In the genomic region with DNA sequence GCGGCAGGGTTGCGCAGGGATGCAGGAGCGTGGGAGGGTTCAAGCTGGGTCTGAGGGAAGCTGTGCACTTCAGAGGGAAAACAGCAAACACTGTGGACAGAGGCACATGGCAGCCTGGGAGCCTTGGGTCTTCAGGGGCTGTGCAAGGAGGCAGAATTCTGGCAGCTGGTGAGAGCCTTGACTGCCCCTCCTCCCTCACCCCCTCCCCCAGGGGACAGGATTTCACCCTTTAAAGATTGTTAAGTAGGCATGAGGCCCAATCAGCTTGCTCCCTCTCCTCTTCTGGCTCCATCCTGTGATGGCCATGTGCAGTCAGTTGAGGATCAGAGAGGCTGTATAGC, we compare ENCODE assay signal across 16 mouse cellular contexts. TPM values are rescaled to one million over a fixed set of nuclear protein-coding genes. Genes with fewer than 3 reads are reported as not detected.
A peak's percentile ranks its signal among the peaks of the same experiment; 100 is the strongest.
DNase-seq lines count a peak whose midpoint lies in the region; ATAC-seq lines count a peak whose summit lies in the region.
"Had no signal": no experiment of that assay in that cellular context is flagged by ENCODE, and none has a peak within 500 bp of the region (broad histone marks: within the 10 kb centered on the region; RNA-seq: fewer than 3 reads in every experiment).

No protein-coding gene starts in this region.

- peaks cover 23% of the 10 kb centered on the region for H3K27me3 ChIP-seq in forebrain, embryonic 12.5 days
- no peaks in the 10 kb centered on the region for H3K27me3 ChIP-seq in forebrain, embryonic 15.5 days
- H3K27me3 ChIP-seq in midbrain, embryonic 11.5 days (ENCODE audit: control insufficient read depth, insufficient read depth, low read length) = no peaks in the 10 kb centered on the region
- no peaks in the 10 kb centered on the region for H3K27me3 ChIP-seq in midbrain, embryonic 16.5 days (ENCODE audit: control insufficient read depth, insufficient read depth, low read depth, low read length)
- no peaks in the 10 kb centered on the region for H3K27me3 ChIP-seq in hindbrain, embryonic 12.5 days
- H3K27me3 ChIP-seq in midbrain, embryonic 14.5 days (ENCODE audit: control insufficient read depth, insufficient read depth, low read length) = no peaks in the 10 kb centered on the region
- H3K27me3 ChIP-seq: stomach, embryonic 15.5 days had no signal

- DNase-seq in midbrain, embryonic 11.5 days (ENCODE audit: low spot score, missing footprints) = peak; percentile 90
- peak; percentile 48 for DNase-seq in midbrain, embryonic 14.5 days
- DNase-seq in layer of hippocampus, postnatal 14 days (ENCODE audit: low spot score in 2 of 2) = no peak
- no peak for DNase-seq in cerebellum, adult 9-10 months
- DNase-seq: adrenal gland, postnatal 14 days; cerebellum, adult 8-10 months; heart, adult 2 months; lung, postnatal 14 days had no signal

- H3K4me3 ChIP-seq in forebrain, embryonic 12.5 days (replicated peaks) = no peak overlapping the region
- H3K4me3 ChIP-seq in forebrain, embryonic 15.5 days = no peak overlapping the region
- no peak overlapping the region for H3K4me3 ChIP-seq in midbrain, embryonic 11.5 days (ENCODE audit: low read depth, low read length)
- no peak overlapping the region for H3K4me3 ChIP-seq in midbrain, embryonic 16.5 days (ENCODE audit: low read depth, low read length)
- no peak overlapping the region for H3K4me3 ChIP-seq in hindbrain, embryonic 12.5 days
- no peak overlapping the region for H3K4me3 ChIP-seq in midbrain, embryonic 14.5 days (replicated peaks; ENCODE audit: low read depth, low read length)
- H3K4me3 ChIP-seq: heart, adult 2 months; liver, embryonic 15.5 days; megakaryocyte, embryonic 14.5 days; stomach, embryonic 15.5 days had no signal

- no peak overlapping the region for H3K9ac ChIP-seq in forebrain, embryonic 12.5 days
- no peak overlapping the region for H3K9ac ChIP-seq in forebrain, embryonic 15.5 days (replicated peaks)
- H3K9ac ChIP-seq in midbrain, embryonic 11.5 days (ENCODE audit: low read length) = no peak overlapping the region
- H3K9ac ChIP-seq in midbrain, embryonic 16.5 days (ENCODE audit: low read depth, low read length) = no peak overlapping the region
- H3K9ac ChIP-seq in hindbrain, embryonic 12.5 days = no peak overlapping the region
- H3K9ac ChIP-seq in midbrain, embryonic 14.5 days (replicated peaks; ENCODE audit: low read length) = 0 out of 2 replicates have a peak overlapping the region, but pooled peaks have one; percentile 6
- H3K9ac ChIP-seq: liver, embryonic 15.5 days; stomach, embryonic 15.5 days had no signal

- no peak overlapping the region for H3K4me2 ChIP-seq in forebrain, embryonic 12.5 days
- no peak overlapping the region for H3K4me2 ChIP-seq in forebrain, embryonic 15.5 days (replicated peaks)
- H3K4me2 ChIP-seq in midbrain, embryonic 11.5 days = no peak overlapping the region
- H3K4me2 ChIP-seq in midbrain, embryonic 16.5 days (ENCODE audit: low read length) = no peak overlapping the region
- no peak overlapping the region for H3K4me2 ChIP-seq in hindbrain, embryonic 12.5 days (replicated peaks)
- no peak overlapping the region for H3K4me2 ChIP-seq in midbrain, embryonic 14.5 days (ENCODE audit: low read length)
- H3K4me2 ChIP-seq: liver, embryonic 15.5 days; stomach, embryonic 15.5 days had no signal

- H3K4me1 ChIP-seq in forebrain, embryonic 12.5 days = peaks cover 58% of the 10 kb centered on the region
- H3K4me1 ChIP-seq in forebrain, embryonic 15.5 days = peaks cover 28% of the 10 kb centered on the region
- peaks cover 59% of the 10 kb centered on the region for H3K4me1 ChIP-seq in midbrain, embryonic 11.5 days (ENCODE audit: control insufficient read depth, insufficient read depth, low read length)
- H3K4me1 ChIP-seq in midbrain, embryonic 16.5 days (ENCODE audit: control insufficient read depth, insufficient read depth, low read length) = peaks cover 24% of the 10 kb centered on the region
- peaks cover 77% of the 10 kb centered on the region for H3K4me1 ChIP-seq in hindbrain, embryonic 12.5 days
- peaks cover 43% of the 10 kb centered on the region for H3K4me1 ChIP-seq in midbrain, embryonic 14.5 days (ENCODE audit: control insufficient read depth, insufficient read depth, low read length)
- H3K4me1 ChIP-seq: liver, embryonic 15.5 days had no signal

- H3K9me3 ChIP-seq in forebrain, embryonic 12.5 days = no peaks in the 10 kb centered on the region
- no peaks in the 10 kb centered on the region for H3K9me3 ChIP-seq in forebrain, embryonic 15.5 days
- no peaks in the 10 kb centered on the region for H3K9me3 ChIP-seq in midbrain, embryonic 11.5 days (ENCODE audit: control insufficient read depth, low read length)
- H3K9me3 ChIP-seq in midbrain, embryonic 16.5 days (replicated peaks; ENCODE audit: control insufficient read depth, low read length, poor library complexity, severe bottlenecking) = no peaks in the 10 kb centered on the region
- H3K9me3 ChIP-seq in hindbrain, embryonic 12.5 days (replicated peaks) = no peaks in the 10 kb centered on the region
- no peaks in the 10 kb centered on the region for H3K9me3 ChIP-seq in midbrain, embryonic 14.5 days (ENCODE audit: control insufficient read depth, low read length)
- H3K9me3 ChIP-seq: liver, embryonic 15.5 days; megakaryocyte, embryonic 14.5 days; stomach, embryonic 15.5 days had no signal

- H3K36me3 ChIP-seq in forebrain, embryonic 12.5 days (replicated peaks) = no peaks in the 10 kb centered on the region
- H3K36me3 ChIP-seq in forebrain, embryonic 15.5 days = no peaks in the 10 kb centered on the region
- H3K36me3 ChIP-seq in midbrain, embryonic 11.5 days (ENCODE audit: control insufficient read depth, insufficient read depth, low read length) = no peaks in the 10 kb centered on the region
- H3K36me3 ChIP-seq in midbrain, embryonic 16.5 days (ENCODE audit: control insufficient read depth, insufficient read depth, low read length) = no peaks in the 10 kb centered on the region
- H3K36me3 ChIP-seq in hindbrain, embryonic 12.5 days = no peaks in the 10 kb centered on the region
- no peaks in the 10 kb centered on the region for H3K36me3 ChIP-seq in midbrain, embryonic 14.5 days (ENCODE audit: control insufficient read depth, insufficient read depth, low read length)
- H3K36me3 ChIP-seq: liver, embryonic 15.5 days; stomach, embryonic 15.5 days had no signal

- 0 out of 2 replicates have a peak, but pooled peaks have one; percentile 24 for ATAC-seq in forebrain, embryonic 12.5 days (ENCODE audit: low FRiP score)
- ATAC-seq in forebrain, embryonic 15.5 days (replicated peaks) = no peak
- ATAC-seq in midbrain, embryonic 11.5 days (ENCODE audit: low FRiP score) = peak; percentile 36
- no peak for ATAC-seq in midbrain, embryonic 16.5 days
- ATAC-seq in hindbrain, embryonic 12.5 days (ENCODE audit: low FRiP score) = peak; percentile 39; the same call in 1 of the 2 replicates
- peak; percentile 38; the same call in 1 of the 2 replicates for ATAC-seq in midbrain, embryonic 14.5 days (ENCODE audit: low FRiP score, low TSS enrichment)

- WGBS in forebrain, embryonic 12.5 days = 82% methylated on average over 3 of the region's 3 CpGs
- 71% methylated on average over 3 of the region's 3 CpGs for WGBS in forebrain, embryonic 15.5 days
- 70% methylated on average over 3 of the region's 3 CpGs for WGBS in midbrain, embryonic 11.5 days
- 44% methylated on average over 3 of the region's 3 CpGs for WGBS in midbrain, embryonic 16.5 days
- WGBS in hindbrain, embryonic 12.5 days = 63% methylated on average over 3 of the region's 3 CpGs
- WGBS in midbrain, embryonic 14.5 days = 69% methylated on average over 3 of the region's 3 CpGs

- peak overlapping the region; percentile 27 for H3K27ac ChIP-seq in forebrain, embryonic 12.5 days
- no peak overlapping the region for H3K27ac ChIP-seq in forebrain, embryonic 15.5 days (replicated peaks)
- H3K27ac ChIP-seq in midbrain, embryonic 11.5 days (ENCODE audit: low read depth, low read length) = peak overlapping the region; percentile 61; the same call in 1 of the 2 replicates
- H3K27ac ChIP-seq in midbrain, embryonic 16.5 days (ENCODE audit: low read length) = no peak overlapping the region
- peak overlapping the region; percentile 81 for H3K27ac ChIP-seq in hindbrain, embryonic 12.5 days
- H3K27ac ChIP-seq in midbrain, embryonic 14.5 days (replicated peaks; ENCODE audit: low read depth, low read length) = peak overlapping the region; percentile 67
- H3K27ac ChIP-seq: heart, adult 2 months; kidney, postnatal 0 days; liver, embryonic 15.5 days; stomach, embryonic 15.5 days had no signal

RNA-seq across cellular contexts. Expression of a gene that starts 51.3 kb away (rescaled TPM):
- polyA plus RNA-seq in forebrain, embryonic 12.5 days (2016; fragmentation: Nextera tagmentation; extraction: Ambion mirVana) = 20.3 and 20.6 TPM in 2 replicates
- 10.6 and 12.8 TPM in 2 replicates for polyA plus RNA-seq in forebrain, embryonic 15.5 days (2015; fragmentation: Nextera tagmentation; extraction: Ambion mirVana)
- polyA plus RNA-seq in midbrain, embryonic 11.5 days (2014; fragmentation: Nextera tagmentation; extraction: Ambion mirVana) = 15.7 and 17.0 TPM in 2 replicates
- 17.3 and 22.2 TPM in 2 replicates for polyA plus RNA-seq in midbrain, embryonic 16.5 days (2015; fragmentation: Nextera tagmentation; extraction: Ambion mirVana)
- polyA plus RNA-seq in hindbrain, embryonic 12.5 days (2016; fragmentation: Nextera tagmentation; extraction: Ambion mirVana) = 25.8 and 29.1 TPM in 2 replicates
- 18.4 and 25.4 TPM in 2 replicates for polyA plus RNA-seq in midbrain, embryonic 14.5 days (2014; fragmentation: Nextera tagmentation; extraction: Ambion mirVana)
- total RNA-seq in layer of hippocampus, postnatal 14 days (2021) = 10 to 100 TPM; 48.6 to 51.9 TPM

Comparison
In these comparisons a context has a peak if more than half of its experiments do, and no peak if none do; other contexts are left out.
1. ATAC-seq: peak in forebrain, embryonic 12.5 days (single experiment), midbrain, embryonic 11.5 days (single experiment), hindbrain, embryonic 12.5 days (single experiment) and midbrain, embryonic 14.5 days (single experiment); none in forebrain, embryonic 15.5 days (single experiment) and midbrain, embryonic 16.5 days (single experiment).
2. H3K27ac ChIP-seq: peak in forebrain, embryonic 12.5 days (single experiment), midbrain, embryonic 11.5 days (single experiment), hindbrain, embryonic 12.5 days (single experiment) and midbrain, embryonic 14.5 days (single experiment); none in forebrain, embryonic 15.5 days (single experiment) and midbrain, embryonic 16.5 days (single experiment).
3. DNase-seq: peak in midbrain, embryonic 11.5 days (single experiment) and midbrain, embryonic 14.5 days (single experiment); none in layer of hippocampus, postnatal 14 days (0 of 2) and cerebellum, adult 9-10 months (single experiment).